Mouse (Mus musculus): ENCODE measurements around the gene Car2. TPM values are rescaled to one million over a fixed set of nuclear protein-coding genes. Genes with fewer than 3 reads are reported as not detected.

Gene Car2
- total RNA-seq (2017), result 24.1 and 24.6 TPM in 2 replicates

GRCm38 (mm10) chr3:14886102-14887098 lies at the start of gene Car2:
Gene Car2 (plus strand): TSS chr3:14886273.
- peak; percentile 70 for ATAC-seq (ENCODE audit: extremely low read depth, insufficient number of reproducible peaks, low FRiP score, poor library complexity, severe bottlenecking)

- no peak for ATAC-seq (ENCODE audit: extremely low read depth, insufficient number of reproducible peaks, low FRiP score, poor library complexity, severe bottlenecking)
These were observed 47.1 kb upstream of the Car2 start for GRCm38 (mm10) chr3:14838936-14839335.

- ATAC-seq (ENCODE audit: extremely low read depth, insufficient number of reproducible peaks, low FRiP score, poor library complexity, severe bottlenecking), result no peak
These were observed 46.5 kb upstream of the Car2 start for GRCm38 (mm10) chr3:14839466-14840118.

GRCm38 (mm10) chr3:14848587-14849254 lies 37.4 kb upstream of the Car2 start:
- no peak for ATAC-seq (ENCODE audit: extremely low read depth, insufficient number of reproducible peaks, low FRiP score, poor library complexity, severe bottlenecking)

- no peak for ATAC-seq (ENCODE audit: extremely low read depth, insufficient number of reproducible peaks, low FRiP score, poor library complexity, severe bottlenecking)
These were observed 32.1 kb upstream of the Car2 start for GRCm38 (mm10) chr3:14853966-14854365.

GRCm38 (mm10) chr3:14854446-14854845 lies 31.6 kb upstream of the Car2 start:
- ATAC-seq (ENCODE audit: extremely low read depth, insufficient number of reproducible peaks, low FRiP score, poor library complexity, severe bottlenecking), result no peak

GRCm38 (mm10) chr3:14857874-14858273 lies 28.2 kb upstream of the Car2 start:
- no peak for ATAC-seq (ENCODE audit: extremely low read depth, insufficient number of reproducible peaks, low FRiP score, poor library complexity, severe bottlenecking)

- ATAC-seq (ENCODE audit: extremely low read depth, insufficient number of reproducible peaks, low FRiP score, poor library complexity, severe bottlenecking), result no peak
These were observed 25.8 kb upstream of the Car2 start for GRCm38 (mm10) chr3:14860291-14860690.

GRCm38 (mm10) chr3:14861165-14861564 lies 24.9 kb upstream of the Car2 start:
- ATAC-seq (ENCODE audit: extremely low read depth, insufficient number of reproducible peaks, low FRiP score, poor library complexity, severe bottlenecking), result no peak

- no peak for ATAC-seq (ENCODE audit: extremely low read depth, insufficient number of reproducible peaks, low FRiP score, poor library complexity, severe bottlenecking)
These were observed 24.3 kb upstream of the Car2 start for GRCm38 (mm10) chr3:14861787-14862186.

- no peak for ATAC-seq (ENCODE audit: extremely low read depth, insufficient number of reproducible peaks, low FRiP score, poor library complexity, severe bottlenecking)
These were observed 23.4 kb upstream of the Car2 start for GRCm38 (mm10) chr3:14862654-14863021.

GRCm38 (mm10) chr3:14863022-14863711 lies 22.9 kb upstream of the Car2 start, which contains the start of gene Car3:
Gene Car3 (plus strand): TSS chr3:14863512.
- no peak for ATAC-seq (ENCODE audit: extremely low read depth, insufficient number of reproducible peaks, low FRiP score, poor library complexity, severe bottlenecking)

GRCm38 (mm10) chr3:14863922-14864321 lies 22.2 kb upstream of the Car2 start:
- no peak for ATAC-seq (ENCODE audit: extremely low read depth, insufficient number of reproducible peaks, low FRiP score, poor library complexity, severe bottlenecking)

GRCm38 (mm10) chr3:14865941-14866340 lies 20.1 kb upstream of the Car2 start:
- no peak for ATAC-seq (ENCODE audit: extremely low read depth, insufficient number of reproducible peaks, low FRiP score, poor library complexity, severe bottlenecking)

- ATAC-seq (ENCODE audit: extremely low read depth, insufficient number of reproducible peaks, low FRiP score, poor library complexity, severe bottlenecking), result peak; percentile 93
These were observed 16.3 kb upstream of the Car2 start for GRCm38 (mm10) chr3:14869779-14870178.

- no peak for ATAC-seq (ENCODE audit: extremely low read depth, insufficient number of reproducible peaks, low FRiP score, poor library complexity, severe bottlenecking)
These were observed 15.5 kb upstream of the Car2 start for GRCm38 (mm10) chr3:14870528-14870927.

- ATAC-seq (ENCODE audit: extremely low read depth, insufficient number of reproducible peaks, low FRiP score, poor library complexity, severe bottlenecking), result no peak
These were observed 14.7 kb upstream of the Car2 start for GRCm38 (mm10) chr3:14871386-14871785.

- peak; percentile 46; the same call in 1 of the 2 replicates for ATAC-seq (ENCODE audit: extremely low read depth, insufficient number of reproducible peaks, low FRiP score, poor library complexity, severe bottlenecking)
These were observed 11.6 kb upstream of the Car2 start for GRCm38 (mm10) chr3:14874402-14875040.

All from neutrophil, adult 5-6 weeks (primary cell).